Mouse (Mus musculus): ENCODE data around the gene Lgals8. TPM values are rescaled to one million over a fixed set of nuclear protein-coding genes. Genes with fewer than 3 reads are reported as not detected.

Lgals8 gene
- total RNA-seq, 2 experiments from 2014 or later, result 24.6 to 30.7 TPM

DNA sequence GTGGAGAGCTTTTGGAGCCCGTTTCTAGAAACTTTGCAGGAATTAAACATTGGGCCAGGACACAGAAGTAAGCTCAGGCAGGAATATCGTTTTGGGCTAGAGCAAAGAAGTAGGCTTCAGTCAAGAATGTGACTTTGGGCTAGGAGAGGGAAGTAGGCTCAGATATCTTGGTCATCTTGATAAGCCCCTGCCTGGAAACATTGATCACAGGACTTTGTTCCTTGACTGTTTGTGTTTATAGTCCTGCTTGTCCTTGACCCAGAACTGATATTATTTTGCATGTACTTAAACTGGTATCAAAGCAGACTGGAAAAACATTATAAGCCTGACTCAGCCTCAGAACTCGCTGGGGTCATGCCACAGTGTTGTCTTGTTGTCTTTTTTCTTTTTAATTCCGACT lies 2.1 kb downstream of the Lgals8 start:
- intact Hi-C loops (cut with DNase I), result loop anchor here (10.0 kb wide), 1 partner anchor 102 kb away; the partner anchor contains the start of gene Ero1lb
- no peak for DNase-seq

- no peak for DNase-seq
- intact Hi-C loops (cut with DNase I), result loop anchor here (10.0 kb wide), 1 partner anchor 103 kb away; the partner anchor contains the start of gene Ero1lb
These were observed 3.0 kb downstream of the Lgals8 start for GRCm38 (mm10) chr13:12461730-12462119.

- intact Hi-C loops (cut with DNase I), result loop anchor here (10.0 kb wide), 1 partner anchor 104 kb away; the partner anchor contains the start of gene Ero1lb
- DNase-seq, result peak; percentile 89 to 95
These were observed 3.6 kb downstream of the Lgals8 start for GRCm38 (mm10) chr13:12460881-12461729.

DNA sequence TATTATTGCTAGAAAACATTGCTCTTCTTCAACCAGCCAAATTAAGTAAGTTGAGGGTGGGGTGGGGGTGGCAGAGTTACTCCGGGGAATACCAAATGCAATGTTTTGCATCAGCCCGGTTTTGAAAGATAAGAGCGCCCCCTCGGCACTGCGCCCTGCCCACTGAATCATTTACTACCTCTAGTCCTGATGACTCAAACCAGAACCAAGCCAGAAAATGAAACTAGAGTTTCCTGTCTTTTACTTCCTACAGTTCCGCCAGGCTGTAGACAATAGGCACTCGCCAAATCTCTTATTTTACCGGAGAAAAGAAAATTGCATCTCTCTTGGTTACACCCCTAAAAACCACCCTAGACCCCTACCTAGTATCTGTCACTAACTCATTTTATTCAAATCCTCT lies 4.3 kb downstream of the Lgals8 start:
- DNase-seq, result no peak
- intact Hi-C loops (cut with DNase I), result loop anchor here (10.0 kb wide), 1 partner anchor 104 kb away; the partner anchor contains the start of gene Ero1lb

- no peak for DNase-seq
- intact Hi-C loops (cut with DNase I), result no loop called here
These were observed 8.0 kb downstream of the Lgals8 start for GRCm38 (mm10) chr13:12456711-12457110.

DNA sequence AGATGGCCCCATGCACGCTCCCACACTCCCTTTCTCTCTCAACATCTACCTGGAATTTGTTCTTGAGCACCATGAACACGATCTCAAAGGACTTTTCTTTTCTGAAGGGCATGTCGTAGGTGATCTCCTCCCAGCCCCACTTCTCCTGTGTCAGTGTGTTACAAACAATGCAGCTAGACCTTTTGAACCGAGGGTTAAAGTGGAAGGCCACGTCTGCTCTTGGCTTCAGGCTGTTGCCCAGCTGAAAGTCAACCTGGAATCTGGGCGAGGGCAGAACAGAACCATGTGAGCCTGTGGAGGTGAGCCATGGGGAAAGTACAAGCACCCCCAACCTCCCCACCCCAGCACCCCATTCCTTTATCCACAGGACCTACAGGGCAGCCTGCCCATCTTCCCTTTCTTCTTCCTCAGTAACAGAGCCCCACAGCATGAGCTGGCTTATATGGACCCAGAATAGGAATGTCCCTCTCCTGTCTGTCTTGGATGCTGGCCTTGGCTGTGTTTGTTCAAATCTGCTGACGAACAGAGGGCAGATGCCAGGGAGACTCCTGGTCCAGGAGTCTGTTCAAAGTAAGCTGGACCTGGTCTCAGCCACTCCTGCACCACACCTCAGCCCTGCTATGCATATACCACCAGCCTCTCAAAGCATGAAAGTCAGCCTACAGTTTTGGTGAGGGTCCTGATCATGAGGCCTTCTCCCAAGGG lies 9.9 kb downstream of the Lgals8 start:
- no peak for DNase-seq
- intact Hi-C loops (cut with DNase I), result no loop called here

GRCm38 (mm10) chr13:12453150-12453549 lies 11.6 kb downstream of the Lgals8 start:
- no peak for DNase-seq
- intact Hi-C loops (cut with DNase I), result no loop called here

DNA sequence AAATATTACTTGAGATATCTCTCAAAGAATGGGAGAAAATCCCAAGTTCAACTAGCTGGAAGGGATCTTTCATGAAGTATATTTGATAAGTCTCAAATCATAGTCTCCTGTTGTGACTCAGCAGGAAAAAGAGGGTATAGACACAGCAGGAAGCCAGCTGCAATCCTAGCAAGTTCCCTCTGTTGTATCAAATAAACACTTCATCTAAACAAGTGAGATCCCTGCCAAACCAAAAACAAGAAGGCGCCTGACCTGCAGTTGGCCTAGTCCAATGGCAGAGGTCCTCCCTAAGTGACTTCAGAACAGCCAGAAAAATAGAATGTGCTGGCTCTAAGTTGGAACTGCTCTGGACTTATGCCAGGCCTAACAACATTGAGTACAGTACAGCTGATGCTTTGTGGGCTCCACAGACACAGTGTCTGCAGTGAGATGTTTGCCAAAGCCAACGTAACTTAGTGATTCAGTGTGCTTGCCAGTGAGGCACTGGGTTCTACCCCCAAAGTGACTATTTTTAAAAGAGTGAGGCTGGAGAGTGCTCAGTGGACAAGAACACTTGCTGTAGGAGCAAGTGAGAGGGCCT lies 22.6 kb downstream of the Lgals8 start:
- no peak for DNase-seq
- intact Hi-C loops (cut with DNase I), result no loop called here

DNA sequence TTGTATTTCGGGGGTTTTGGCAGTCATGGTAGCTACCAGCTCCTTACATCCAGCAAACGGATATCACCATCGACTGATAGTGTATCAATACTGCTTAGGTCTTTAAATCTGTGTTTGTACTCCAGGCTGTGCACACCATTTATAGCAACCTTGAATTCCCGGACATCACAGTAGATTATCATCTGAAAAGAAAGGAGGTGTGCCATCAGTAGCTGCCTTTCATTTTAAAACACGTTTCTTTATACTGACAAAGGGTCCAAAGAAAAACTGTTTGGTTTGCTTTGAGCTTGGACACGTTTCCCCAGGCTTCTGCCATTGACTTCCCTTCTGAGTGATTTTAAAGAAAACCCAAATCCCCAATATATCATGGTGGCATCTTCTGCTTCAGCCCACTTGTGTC lies 23.9 kb downstream of the Lgals8 start:
- intact Hi-C loops (cut with DNase I), result no loop called here

GRCm38 (mm10) chr13:12439586-12439985 lies 25.2 kb downstream of the Lgals8 start:
- intact Hi-C loops (cut with DNase I), result loop anchor here (5.0 kb wide), 1 partner anchor 42 kb away; the partner anchor contains the start of gene Heatr1
- no peak for DNase-seq

More for the DNA sequence above, 23.9 kb downstream of the Lgals8 start:
- DNase-seq, result no peak

GRCm38 (mm10) chr13:12433843-12434242 lies 30.9 kb downstream of the Lgals8 start:
- intact Hi-C loops (cut with DNase I), result no loop called here
- DNase-seq, result no peak

DNA sequence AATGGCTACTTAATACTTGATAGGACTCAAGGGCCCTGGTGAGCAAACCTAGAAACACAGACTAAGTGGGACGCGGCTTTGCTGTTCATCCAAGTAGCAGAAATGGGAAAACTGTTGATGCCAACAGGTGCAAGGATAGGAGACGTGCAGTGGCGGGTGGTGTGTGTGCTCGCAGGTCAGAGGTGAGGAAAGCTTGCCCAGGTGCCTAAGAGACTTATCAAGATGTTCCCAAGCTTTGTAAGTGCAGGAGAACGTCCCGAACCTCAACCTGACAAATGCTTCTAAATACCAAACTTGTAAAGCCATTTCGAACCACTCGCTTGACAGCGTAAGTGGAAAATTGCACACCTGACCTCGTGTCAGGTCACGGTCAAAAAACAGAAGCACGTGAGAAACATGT lies 36.2 kb downstream of the Lgals8 start:
- intact Hi-C loops (cut with DNase I), result no loop called here
- DNase-seq, result no peak

- intact Hi-C loops (cut with DNase I), result no loop called here
- DNase-seq, result no peak
These were observed 44.1 kb downstream of the Lgals8 start for GRCm38 (mm10) chr13:12420596-12420995.

GRCm38 (mm10) chr13:12412016-12412415 lies 52.7 kb downstream of the Lgals8 start:
- DNase-seq, result no peak
- intact Hi-C loops (cut with DNase I), result no loop called here

GRCm38 (mm10) chr13:12408343-12409066 lies 56.2 kb downstream of the Lgals8 start:
- intact Hi-C loops (cut with DNase I), result no loop called here
- DNase-seq, result no peak

- intact Hi-C loops (cut with DNase I), result loop anchor here (5.0 kb wide), 2 partner anchors 42 to 188 kb away; no protein-coding TSS in a partner anchor
- no peak for DNase-seq
These were observed 69.2 kb downstream of the Lgals8 start for GRCm38 (mm10) chr13:12395571-12395970.

- intact Hi-C loops (cut with DNase I), result loop anchor here (5.0 kb wide), 2 partner anchors 42 to 188 kb away; no protein-coding TSS in a partner anchor
These were observed 69.9 kb downstream of the Lgals8 start, which contains the start of gene Heatr1 for GRCm38 (mm10) chr13:12394609-12395505. Heatr1 (plus strand) TSS chr13:12395027.

More at GRCm38 (mm10) chr13:12394609-12395505, 69.9 kb downstream of the Lgals8 start, which contains the start of gene Heatr1:
- peak; percentile 89 to 90 for DNase-seq
